Mouse (Mus musculus) forebrain, embryonic 11.5 days (tissue): ENCODE measurements around the gene Jak1. TPM values are rescaled to one million over a fixed set of nuclear protein-coding genes. Genes with fewer than 3 reads are reported as not detected.
A peak's percentile ranks its signal among the peaks of the same experiment; 100 is the strongest.

Experiments
- ATAC-seq: fragments of 200-750 bp; cut with Nextera tagmentation; replicated peaks from 2 replicates; pipeline ENCODE4 v1.8.0; 2017; ENCODE audit warnings: moderate TSS enrichment; ENCODE audit not compliant: low FRiP score
- DNase-seq: peaks from one replicate; pipeline ENCODE4 v3.0.0-alpha.2; 2017; ENCODE audit warnings: low spot score
- H3K27ac ChIP-seq: fragments of 300-500 bp; sonication (generic); 2 replicates; pipeline ENCODE4 v1.5.1; 2014; ENCODE audit warnings: low read depth, low read length
- H3K27me3 ChIP-seq: fragments of 300-500 bp; sonication (generic); 2 replicates; pipeline ENCODE4 v1.6.1; 2014; ENCODE audit warnings: mild to moderate bottlenecking, low read length, mixed read lengths; ENCODE audit not compliant: control insufficient read depth, insufficient read depth
- H3K36me3 ChIP-seq: fragments of 300-500 bp; sonication (generic); 2 replicates; pipeline ENCODE4 v1.6.1; 2014; ENCODE audit warnings: mild to moderate bottlenecking, low read length, moderate library complexity, mixed read lengths; ENCODE audit not compliant: control insufficient read depth, insufficient read depth
- H3K4me1 ChIP-seq: fragments of 300-500 bp; sonication (generic); replicated peaks from 2 replicates; pipeline ENCODE4 v1.6.1; 2014; ENCODE audit warnings: low read length, mixed read lengths; ENCODE audit not compliant: control insufficient read depth, insufficient read depth
- H3K4me2 ChIP-seq: fragments of 300-500 bp; sonication (generic); 2 replicates; pipeline ENCODE4 v1.6.1; 2014; ENCODE audit warnings: low read depth, mild to moderate bottlenecking, low read length, moderate library complexity, mixed read lengths; ENCODE audit not compliant: severe bottlenecking
- H3K4me3 ChIP-seq: fragments of 300-500 bp; sonication (generic); 2 replicates; pipeline ENCODE4 v1.5.1; 2014; ENCODE audit warnings: low read depth, low read length
- H3K9ac ChIP-seq: fragments of 300-500 bp; sonication (generic); 2 replicates; pipeline ENCODE4 v1.6.1; 2014; ENCODE audit warnings: low read length
- H3K9me3 ChIP-seq: fragments of 300-500 bp; sonication (generic); 2 replicates; pipeline ENCODE4 v1.6.1; 2016; ENCODE audit warnings: low read length, mixed read lengths; ENCODE audit not compliant: control insufficient read depth
- WGBS: fragments of 180-500 bp; shearing (Covaris S2); extraction: QIAGEN DNeasy Blood & Tissue Kit; methylation state at CpG from one replicate; pipeline ENCODE4 v1.1.7; 2014; 5-methylcytosine and 5-hydroxymethylcytosine counted together
- polyA plus RNA-seq: library from polyadenylated mRNA; unstranded; fragments of >200 nt; fragmentation: Nextera tagmentation; extraction: Ambion mirVana; gene quantifications from 2 replicates; pipeline ENCODE4 v1.2.1, GENCODE M21; 2014

Gene Jak1
- polyA plus RNA-seq, 1 experiment from 2014 or later = 46.7 TPM

DNA sequence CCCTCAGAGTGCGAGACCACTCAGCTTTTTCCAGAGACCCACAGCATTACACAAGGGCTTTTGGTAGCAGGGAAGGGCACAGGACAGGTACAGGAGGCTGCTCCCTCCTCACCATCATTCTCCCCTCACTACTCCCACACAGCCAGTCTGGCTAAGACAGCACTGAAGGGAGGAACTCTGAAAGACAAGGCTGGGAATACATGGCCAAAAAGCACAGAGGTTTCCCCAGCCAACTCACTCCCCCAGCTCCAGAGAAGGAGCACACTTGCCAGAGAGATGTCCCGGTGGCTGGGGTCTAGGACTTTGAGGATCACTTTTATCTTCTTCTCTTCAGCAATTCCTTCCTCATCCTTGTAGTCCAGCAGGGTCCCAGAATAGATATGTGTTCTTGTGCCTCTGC is 100.9 kb downstream of the Jak1 start:
- WGBS = 82% methylated on average over 2 of the region's 2 CpGs
- H3K4me3 ChIP-seq = no peak overlapping the region
- no peak overlapping the region for H3K4me2 ChIP-seq
- H3K4me1 ChIP-seq = no peaks in the 10 kb centered on the region
- no peak overlapping the region for H3K27ac ChIP-seq
- H3K27me3 ChIP-seq = no peaks in the 10 kb centered on the region
- H3K9ac ChIP-seq = no peak overlapping the region
- DNase-seq (no peak), ATAC-seq (no peak)
- H3K36me3 ChIP-seq = no peaks in the 10 kb centered on the region; the same call in 1 of the 2 replicates
- H3K9me3 ChIP-seq = no peaks in the 10 kb centered on the region

DNA sequence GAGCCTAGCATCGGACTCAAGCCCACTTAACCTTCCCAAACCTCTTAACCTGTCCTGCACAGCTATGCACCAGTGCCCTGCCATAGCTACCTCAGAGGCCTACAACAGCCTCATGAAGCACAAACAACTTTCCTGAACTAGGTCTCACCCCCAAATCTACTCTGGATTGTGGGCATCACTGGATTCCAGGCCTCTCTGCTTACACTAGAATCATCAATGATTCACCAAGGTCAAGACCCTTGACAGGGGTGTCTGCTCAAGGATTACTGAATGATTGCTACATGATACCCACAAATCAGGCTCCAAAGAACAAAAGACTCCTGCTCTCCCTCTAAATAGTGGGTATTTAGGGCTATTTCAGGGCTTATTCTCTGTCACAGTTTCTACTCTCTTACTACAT is 104.3 kb downstream of the Jak1 start:
- Histone ChIP-seq H3K9ac (no peak overlapping the region), H3K27me3 (no peaks in the 10 kb centered on the region), H3K4me3 (no peak overlapping the region), H3K9me3 (no peaks in the 10 kb centered on the region), H3K4me1 (no peaks in the 10 kb centered on the region), H3K27ac (no peak overlapping the region), H3K36me3 (no peaks in the 10 kb centered on the region; the same call in 1 of the 2 replicates), H3K4me2 (no peak overlapping the region)
- ATAC-seq (no peak), DNase-seq (no peak)
- 97% methylated on average over 1 of the region's 1 CpGs for WGBS

DNA sequence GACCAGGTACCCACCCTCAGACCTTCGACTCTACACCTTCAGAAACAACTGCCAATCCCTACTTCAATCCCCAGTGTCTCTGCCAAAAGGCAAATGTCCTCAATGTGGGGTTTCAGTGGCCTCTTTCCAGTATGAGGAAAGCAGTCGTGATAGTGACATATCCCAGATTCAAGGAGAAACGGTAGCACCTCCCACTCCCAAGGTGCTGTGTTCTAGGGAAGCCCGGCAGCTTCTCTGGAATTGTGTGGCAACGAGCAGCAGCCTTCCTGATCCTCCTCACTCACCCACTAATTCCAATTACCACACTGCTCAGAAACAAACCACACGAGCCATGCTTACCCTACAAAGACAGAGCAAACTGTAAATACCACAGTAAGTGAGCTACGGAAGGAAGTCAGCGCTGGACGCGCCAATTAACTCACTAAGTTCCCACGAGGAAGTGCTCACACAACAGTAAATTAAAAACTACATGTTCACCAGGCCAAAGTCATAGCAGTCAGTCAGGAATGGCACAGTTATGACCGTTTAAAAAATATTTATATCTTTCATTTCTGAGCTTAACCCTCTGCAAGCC is 105.8 kb downstream of the Jak1 start:
- DNase-seq (no peak), ATAC-seq (no peak)
- no peak overlapping the region for H3K27ac ChIP-seq
- no peaks in the 10 kb centered on the region; the same call in 1 of the 2 replicates for H3K36me3 ChIP-seq
- no peak overlapping the region for H3K4me3 ChIP-seq
- WGBS = 85% methylated on average over 12 of the region's 12 CpGs
- H3K4me2 ChIP-seq = no peak overlapping the region
- no peak overlapping the region for H3K9ac ChIP-seq
- no peaks in the 10 kb centered on the region for H3K27me3 ChIP-seq
- no peaks in the 10 kb centered on the region for H3K4me1 ChIP-seq
- no peaks in the 10 kb centered on the region for H3K9me3 ChIP-seq

DNA sequence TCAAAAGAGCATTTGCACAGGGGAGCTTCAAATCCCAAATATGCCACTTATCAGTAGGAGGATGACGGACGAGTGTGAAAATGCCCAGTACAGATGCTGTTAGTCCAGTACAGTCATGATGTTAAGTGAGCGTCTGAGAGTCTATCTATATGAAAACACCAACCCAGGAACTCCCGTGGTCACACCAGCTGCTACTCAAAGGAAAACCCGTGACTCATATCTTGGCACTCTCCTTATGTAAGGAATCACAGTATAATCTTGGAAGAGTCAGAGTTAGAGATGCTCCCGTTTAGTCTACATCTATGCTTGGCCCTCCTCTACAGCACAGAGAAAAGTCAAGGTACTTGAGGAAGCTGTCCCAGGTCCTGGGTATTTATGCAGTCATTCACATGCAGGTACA is 106.8 kb downstream of the Jak1 start:
- Histone ChIP-seq H3K9ac (no peak overlapping the region), H3K4me1 (no peaks in the 10 kb centered on the region), H3K9me3 (no peaks in the 10 kb centered on the region), H3K4me2 (no peak overlapping the region), H3K4me3 (no peak overlapping the region), H3K36me3 (no peaks in the 10 kb centered on the region; the same call in 1 of the 2 replicates), H3K27ac (no peak overlapping the region), H3K27me3 (no peaks in the 10 kb centered on the region)
- ATAC-seq (no peak), DNase-seq (no peak)
- WGBS = 95% methylated on average over 6 of the region's 6 CpGs

DNA sequence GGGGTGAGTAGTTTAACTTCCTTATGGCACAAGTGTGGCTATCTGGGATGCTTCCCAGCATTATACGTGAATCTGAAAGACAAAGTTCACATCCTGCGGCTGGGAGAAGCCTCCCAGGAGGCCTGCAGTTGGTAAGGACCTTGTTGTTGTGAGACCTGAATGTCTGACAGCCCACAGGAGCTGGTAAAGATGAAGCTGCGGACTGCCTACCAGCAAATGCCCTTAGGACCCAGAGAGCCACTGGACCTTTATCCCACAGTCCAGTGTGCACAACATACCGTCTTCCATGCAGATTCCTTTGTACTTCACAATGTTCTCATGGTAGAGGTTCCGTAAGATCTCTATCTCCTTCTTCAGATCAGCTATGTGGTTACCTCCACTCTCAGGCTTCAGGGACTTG is 107.6 kb downstream of the Jak1 start:
- Histone ChIP-seq H3K9me3 (no peaks in the 10 kb centered on the region), H3K4me1 (no peaks in the 10 kb centered on the region), H3K4me3 (no peak overlapping the region), H3K27ac (no peak overlapping the region), H3K4me2 (no peak overlapping the region), H3K9ac (no peak overlapping the region), H3K27me3 (no peaks in the 10 kb centered on the region), H3K36me3 (no peaks in the 10 kb centered on the region; the same call in 1 of the 2 replicates)
- WGBS = 89% methylated on average over 5 of the region's 5 CpGs
- DNase-seq = no peak
- no peak for ATAC-seq

DNA sequence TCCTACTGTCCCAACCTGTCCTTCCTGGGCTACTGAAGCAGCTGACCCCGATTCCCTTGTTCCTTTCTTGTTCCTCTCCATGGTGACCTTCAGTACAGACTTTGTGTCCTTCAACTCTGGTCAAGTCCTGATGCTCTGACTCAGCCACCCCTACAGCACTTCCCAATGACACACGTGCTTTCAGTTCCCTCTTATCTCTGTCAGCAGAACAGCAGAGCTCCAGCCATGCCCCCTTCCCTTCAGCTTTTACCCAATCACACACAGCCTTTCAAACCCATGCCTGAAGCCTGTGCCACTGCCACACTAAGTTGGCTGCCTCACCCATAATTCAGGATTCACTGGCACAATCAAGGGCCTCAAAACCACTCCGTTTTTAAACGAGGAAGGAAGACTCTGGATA is 109.5 kb downstream of the Jak1 start:
- no peaks in the 10 kb centered on the region for H3K27me3 ChIP-seq
- H3K4me2 ChIP-seq = no peak overlapping the region
- H3K9me3 ChIP-seq = no peaks in the 10 kb centered on the region
- ATAC-seq = no peak
- no peak overlapping the region for H3K27ac ChIP-seq
- H3K4me3 ChIP-seq = no peak overlapping the region
- no peaks in the 10 kb centered on the region for H3K4me1 ChIP-seq
- H3K9ac ChIP-seq = no peak overlapping the region
- 85% methylated on average over 4 of the region's 4 CpGs for WGBS
- no peaks in the 10 kb centered on the region; the same call in 1 of the 2 replicates for H3K36me3 ChIP-seq
- DNase-seq = no peak

DNA sequence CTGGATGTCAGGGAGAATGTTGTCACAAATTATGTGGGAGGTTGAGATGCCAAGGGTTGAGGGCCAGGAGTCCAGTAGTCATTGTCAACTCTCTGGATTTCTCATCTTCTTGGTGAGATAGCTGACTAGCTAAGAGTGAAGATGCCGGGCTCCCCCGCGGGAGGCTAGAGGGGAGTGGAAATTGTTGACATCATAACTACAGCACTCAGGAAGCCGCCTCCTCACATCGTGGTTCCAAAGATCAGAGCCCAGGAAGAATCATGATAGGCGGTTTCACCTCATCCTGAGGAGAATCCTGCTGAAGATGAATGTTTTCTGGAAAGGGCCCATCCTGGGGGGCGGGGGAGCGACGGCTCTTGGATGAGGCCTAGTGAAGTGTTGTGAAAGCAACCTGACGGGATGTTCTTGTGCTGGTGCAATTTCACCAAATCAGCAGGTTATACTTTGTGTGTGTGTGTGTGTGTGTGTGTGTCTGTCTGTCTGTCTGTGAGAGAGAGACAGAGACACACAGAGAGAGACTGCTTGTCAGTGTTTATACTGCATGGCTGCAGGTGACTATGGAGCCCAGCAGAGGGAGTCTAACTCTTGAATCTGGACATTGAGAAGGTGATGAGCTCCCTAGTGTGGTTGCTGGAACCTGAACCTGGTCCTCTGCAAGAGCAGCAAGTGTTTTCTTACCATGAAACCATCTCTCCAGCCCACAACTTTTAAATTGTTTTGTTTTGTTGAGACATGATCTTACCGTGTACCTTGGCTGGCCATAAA is 118.0 kb downstream of the Jak1 start:
- no peaks in the 10 kb centered on the region for H3K9me3 ChIP-seq

DNA sequence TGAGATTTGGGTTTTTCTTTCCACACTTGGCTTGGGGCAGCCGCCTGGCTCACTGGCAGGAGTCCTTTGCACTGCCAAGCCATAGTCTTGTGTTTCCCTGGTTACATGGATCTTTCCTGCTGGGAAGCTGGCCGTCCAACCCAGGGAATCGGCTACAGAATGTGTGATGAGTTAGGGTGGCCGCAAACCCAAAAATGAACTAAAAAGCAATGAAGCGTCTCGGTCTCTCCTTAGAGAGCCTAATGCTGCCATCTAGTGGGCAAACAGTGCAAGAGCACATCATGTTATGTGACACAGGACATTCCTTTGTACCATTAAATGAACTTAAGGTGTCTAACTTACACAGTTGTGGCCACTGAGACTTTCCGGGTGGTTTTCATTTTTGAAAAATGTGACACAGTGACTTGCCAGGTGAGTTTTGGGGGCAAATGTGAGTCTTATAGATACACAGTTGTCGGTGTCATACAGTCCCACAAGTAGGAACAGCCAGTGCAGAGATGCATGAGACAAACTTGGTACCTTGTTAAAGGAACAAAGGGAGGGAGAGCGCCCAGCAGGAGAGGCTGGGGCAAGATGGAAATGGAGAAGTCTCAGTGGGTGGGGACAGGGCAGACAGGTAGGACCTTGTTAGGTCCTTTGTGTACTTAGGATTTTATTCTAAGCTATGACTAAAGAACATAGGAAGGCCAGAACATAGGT is 118.9 kb downstream of the Jak1 start:
- Histone ChIP-seq H3K9me3 (no peaks in the 10 kb centered on the region), H3K4me2 (peak overlapping the region; percentile 3; the same call in 1 of the 2 replicates), H3K27ac (no peak overlapping the region), H3K9ac (no peak overlapping the region), H3K4me1 (no peaks in the 10 kb centered on the region), H3K36me3 (no peaks in the 10 kb centered on the region), H3K4me3 (no peak overlapping the region), H3K27me3 (no peaks in the 10 kb centered on the region)
- DNase-seq (peak; percentile 78), ATAC-seq (peak; percentile 70)
- 29% methylated on average over 9 of the region's 9 CpGs for WGBS

More for the DNA sequence above, 118.0 kb downstream of the Jak1 start:
- Histone ChIP-seq H3K4me3 (no peak overlapping the region), H3K27ac (no peak overlapping the region), H3K4me1 (no peaks in the 10 kb centered on the region), H3K4me2 (no peak overlapping the region), H3K36me3 (no peaks in the 10 kb centered on the region), H3K27me3 (no peaks in the 10 kb centered on the region), H3K9ac (no peak overlapping the region)
- DNase-seq (no peak), ATAC-seq (no peak)
- 93% methylated on average over 11 of the region's 11 CpGs for WGBS
